35 mouse cellular contexts compared by ENCODE assay signal in genomic region chr1:110969201-110969600, GRCm38 (mm10). TPM values are rescaled to one million over a fixed set of nuclear protein-coding genes. Genes with fewer than 3 reads are reported as not detected.
"Had no signal": no experiment of that assay in that cellular context is flagged by ENCODE, and none has a peak within 500 bp of the region (broad histone marks: within the 10 kb centered on the region; RNA-seq: fewer than 3 reads in every experiment).

No protein-coding gene starts in this region.

- H3K36me3 ChIP-seq: heart, embryonic 12.5 days; heart, embryonic 13.5 days; heart, embryonic 15.5 days; hindbrain, embryonic 10.5 days; hindbrain, embryonic 12.5 days; hindbrain, embryonic 13.5 days; hindbrain, embryonic 15.5 days; intestine, embryonic 15.5 days; kidney, embryonic 15.5 days had no signal

- H3K4me3 ChIP-seq: heart, embryonic 12.5 days; heart, embryonic 13.5 days; heart, embryonic 15.5 days; hindbrain, embryonic 10.5 days; hindbrain, embryonic 12.5 days; hindbrain, embryonic 13.5 days; hindbrain, embryonic 15.5 days; intestine, embryonic 15.5 days; kidney, embryonic 15.5 days; layer of hippocampus, adult 2 months; left cerebral cortex, adult 2 months had no signal

- H3K9me3 ChIP-seq: heart, embryonic 12.5 days; heart, embryonic 13.5 days; heart, embryonic 15.5 days; hindbrain, embryonic 10.5 days; hindbrain, embryonic 12.5 days; hindbrain, embryonic 13.5 days; hindbrain, embryonic 15.5 days; intestine, embryonic 15.5 days; kidney, embryonic 15.5 days had no signal

- H3K9ac ChIP-seq: heart, embryonic 12.5 days; heart, embryonic 13.5 days; heart, embryonic 15.5 days; hindbrain, embryonic 12.5 days; hindbrain, embryonic 13.5 days; hindbrain, embryonic 14.5 days; hindbrain, embryonic 15.5 days; intestine, embryonic 15.5 days; kidney, embryonic 15.5 days had no signal

- H3K27me3 ChIP-seq: heart, embryonic 12.5 days; heart, embryonic 13.5 days; heart, embryonic 15.5 days; hindbrain, embryonic 12.5 days; hindbrain, embryonic 13.5 days; hindbrain, embryonic 15.5 days; intestine, embryonic 15.5 days; kidney, embryonic 15.5 days had no signal

- H3K27ac ChIP-seq: heart, embryonic 13.5 days; heart, embryonic 15.5 days; hindbrain, embryonic 10.5 days; hindbrain, embryonic 12.5 days; hindbrain, embryonic 13.5 days; hindbrain, embryonic 14.5 days; hindbrain, embryonic 15.5 days; hindbrain, postnatal 0 days; intestine, embryonic 15.5 days; kidney, embryonic 15.5 days; kidney, postnatal 0 days; layer of hippocampus, adult 2 months; left cerebral cortex, adult 2 months had no signal

- H3K4me1 ChIP-seq: heart, embryonic 12.5 days; heart, embryonic 13.5 days; heart, embryonic 15.5 days; hindbrain, embryonic 10.5 days; hindbrain, embryonic 12.5 days; hindbrain, embryonic 13.5 days; hindbrain, embryonic 15.5 days; intestine, embryonic 15.5 days; kidney, embryonic 15.5 days had no signal

- ATAC-seq: hindbrain, embryonic 16.5 days; hindbrain, postnatal 0 days; inflammation-experienced regulatory T-cells, adult 6 months; intestine, embryonic 15.5 days; intestine, embryonic 16.5 days; intestine, postnatal 0 days had no signal

- DNase-seq: heart, postnatal 10 days; heart, postnatal 14 days; heart, postnatal 36 days; heart, postnatal 4 days; kidney, adult 11 months; kidney, adult 18-20 months; kidney, adult 2 months; kidney, adult 8-10 months; kidney, adult 9 months; kidney, postnatal 10 days; kidney, postnatal 25 days; kidney, postnatal 36 days; kidney, postnatal 4 days; layer of hippocampus, adult 9-11 months; layer of hippocampus, postnatal 36 days had no signal

RNA-seq across cellular contexts. Expression of gene Cdh19, which starts 8.2 kb away (rescaled TPM):
- total RNA-seq: hematopoietic stem cell, adult 5-6 weeks had no signal
- polyA plus RNA-seq: inflammation-experienced regulatory T-cells, adult 6 months; kidney, embryonic 14.5 days had no signal
